Mouse (Mus musculus) heart, adult 2 months (tissue): ENCODE data around the gene Pex7. TPM values are rescaled to one million over a fixed set of nuclear protein-coding genes. Genes with fewer than 3 reads are reported as not detected.
A peak's percentile ranks its signal among the peaks of the same experiment; 100 is the strongest.
"Not testable (repeated sequence)": the region's sequence is repeated elsewhere in the genome, so short reads cannot be mapped to it uniquely, and the experiment has no call there.

Source experiments
- DNase-seq, 2 experiments: peaks; one replicate each; pipeline ENCODE4 v3.0.0; 2021
- H3K27ac ChIP-seq: fragments of 200-600 bp; 2 replicates; pipeline ENCODE4 v1.8.1; 2022
- H3K27me3 ChIP-seq: fragments of 200-500 bp; 2 replicates; pipeline ENCODE4 v1.6.1; 2012; ENCODE audit warnings: mild to moderate bottlenecking, low read length, inconsistent platforms, mixed read lengths; ENCODE audit not compliant: control insufficient read depth, insufficient read depth
- H3K36me3 ChIP-seq: fragments of 200-500 bp; 2 replicates; pipeline ENCODE4 v1.6.1; 2012; ENCODE audit warnings: low read length, inconsistent platforms; ENCODE audit not compliant: control insufficient read depth, insufficient read depth
- H3K4me1 ChIP-seq: fragments of 200-500 bp; 2 replicates; pipeline ENCODE4 v1.6.1; 2011; ENCODE audit warnings: low read length; ENCODE audit not compliant: control insufficient read depth, insufficient read depth
- H3K4me3 ChIP-seq: fragments of 200-600 bp; 2 replicates; pipeline ENCODE4 v1.8.1; 2022
- H3K79me2 ChIP-seq: fragments of 200-500 bp; replicated peaks from 2 replicates; pipeline ENCODE4 v1.6.1; 2012; ENCODE audit warnings: mild to moderate bottlenecking, inconsistent platforms, low read length, moderate library complexity, mixed read lengths; ENCODE audit not compliant: control insufficient read depth, insufficient read depth
- H3K9ac ChIP-seq: fragments of 200-500 bp; 2 replicates; pipeline ENCODE4 v1.6.1; 2012; ENCODE audit warnings: low read depth, mild to moderate bottlenecking, control low read depth, inconsistent platforms, low read length, mixed read lengths
- CTCF ChIP-seq: fragments of 200-600 bp; IDR thresholded peaks from 2 replicates; pipeline ENCODE4 v1.8.1; 2022; ENCODE audit warnings: antibody characterized with exemption, mild to moderate bottlenecking, moderate library complexity
- EP300 ChIP-seq: fragments of 200-500 bp; IDR thresholded peaks from 2 replicates; pipeline ENCODE4 v1.6.1; 2011; ENCODE audit warnings: low read depth, low read length, control low read depth; ENCODE audit not compliant: insufficient read depth
- POLR2A ChIP-seq: fragments of 200-500 bp; IDR thresholded peaks from 2 replicates; pipeline ENCODE4 v1.6.1; 2011; ENCODE audit warnings: mild to moderate bottlenecking, low read depth, low read length, control low read depth; ENCODE audit not compliant: insufficient read depth
- WGBS: fragments of 180-500 bp; shearing (Covaris S2); methylation state at CpG from one replicate; pipeline ENCODE4 v1.1.7; 2018; 5-methylcytosine and 5-hydroxymethylcytosine counted together
- intact Hi-C: fragments of 180-260 bp; cut with DNase I; formaldehyde crosslinking; loops from one replicate; pipeline ENCODE4 v1.15.1; 2025
- polyA plus RNA-seq: library from polyadenylated mRNA; depleted of rRNA; stranded (reverse); fragments of >200 nt; gene quantifications from 2 replicates; pipeline ENCODE4 v1.2.3, GENCODE M21; 2012
- total RNA-seq, 2 experiments: library from RNA; stranded (reverse); gene quantifications; 2 replicates each; pipeline ENCODE4 v1.2.3; 2021

Pex7 gene
- total and polyA plus RNA-seq, 3 experiments, result 32.5 to 37.6 (median 32.8) TPM

DNA sequence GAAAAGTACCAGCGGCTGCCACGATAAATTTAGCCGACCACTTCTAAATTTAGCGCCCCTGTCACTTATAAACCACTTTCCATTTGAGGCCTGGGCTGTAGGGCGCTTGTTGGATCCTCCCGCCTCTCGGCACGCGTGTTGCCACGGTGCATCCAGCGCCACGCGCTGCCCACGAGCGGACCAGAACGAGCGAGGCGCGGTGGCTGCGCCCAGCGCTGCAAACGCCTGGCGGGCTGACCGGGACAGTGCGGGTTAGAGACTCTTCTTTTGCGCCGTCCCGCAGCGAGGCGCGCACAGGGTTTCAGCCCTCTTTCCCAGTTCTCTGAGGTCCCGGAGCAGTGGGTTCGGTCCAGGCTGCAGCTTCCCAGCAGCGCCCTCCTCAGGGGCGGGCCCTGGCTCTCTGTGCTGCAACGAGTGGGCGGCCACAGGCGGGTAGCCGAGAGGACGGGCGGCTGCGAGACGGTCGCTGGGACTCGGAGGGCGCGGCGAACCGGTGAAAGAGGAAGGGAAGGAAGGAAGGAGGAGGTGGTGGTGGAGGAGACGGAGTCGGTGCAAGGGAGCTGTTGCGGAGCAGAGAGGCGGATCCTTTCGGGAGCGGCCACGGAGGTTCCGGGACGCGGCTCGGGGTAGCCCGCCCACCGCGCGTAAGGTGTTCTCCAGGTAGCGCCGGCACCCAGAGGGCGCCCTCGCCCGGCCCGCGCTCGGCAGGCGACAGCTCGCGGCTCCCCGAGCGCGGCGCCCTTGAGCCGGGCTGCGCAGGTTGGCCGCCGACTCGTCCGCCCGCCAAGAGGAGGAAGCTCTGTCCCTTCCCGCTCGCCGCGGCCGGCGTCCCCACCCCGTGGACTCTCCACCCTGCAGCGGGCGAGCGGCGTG is 26.3 kb upstream of the Pex7 start:
- Histone ChIP-seq H3K79me2 (0 out of 2 replicates have a peak, but pooled peaks cover 2% of the 10 kb centered on the region), H3K4me3 (peak overlapping the region; percentile 72), H3K27ac (peak overlapping the region; percentile 91), H3K4me1 (peaks cover 9% of the 10 kb centered on the region), H3K9ac (peak overlapping the region; percentile 99), H3K36me3 (peaks cover 8% of the 10 kb centered on the region; the same call in 1 of the 2 replicates), H3K27me3 (no peaks in the 10 kb centered on the region)
- peak; percentile 90 to 94 for DNase-seq
- TF ChIP-seq POLR2A, result peak; percentile 44
- TF ChIP-seq CTCF, result peak; percentile 78
- TF ChIP-seq EP300, result no peak
- WGBS, result under 1% methylated on average over 97 of the region's 97 CpGs
- intact Hi-C loops, result loop anchor here (1.0 to 2.0 kb wide), 5 partner anchors 23 to 190 kb away; partner anchors contain the start of gene Pex7

DNA sequence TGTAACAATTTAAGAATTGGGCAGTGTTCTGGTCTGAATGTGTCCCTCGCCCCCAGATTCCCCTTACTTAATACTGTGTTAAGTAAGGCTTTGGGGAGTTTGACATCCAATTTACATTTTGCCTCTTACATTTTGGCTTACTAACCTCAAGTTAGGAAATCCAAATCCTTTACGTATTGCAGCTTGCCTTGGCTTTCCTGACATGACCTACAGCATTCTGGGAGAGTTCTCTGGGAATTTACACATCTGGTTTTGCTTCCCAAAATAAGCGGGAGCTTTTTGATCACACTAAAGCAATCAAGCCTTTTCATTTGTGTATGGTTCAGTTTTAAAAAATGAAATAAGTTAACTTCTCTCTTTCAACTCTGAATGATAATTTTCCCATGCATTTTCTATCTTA is 25.5 kb upstream of the Pex7 start:
- Histone ChIP-seq H3K9ac (no peak overlapping the region), H3K4me1 (peaks cover 7% of the 10 kb centered on the region), H3K36me3 (peaks cover 5% of the 10 kb centered on the region; the same call in 1 of the 2 replicates), H3K4me3 (peak overlapping the region; percentile 72), H3K27ac (peak overlapping the region; percentile 91), H3K79me2 (0 out of 2 replicates have a peak, but pooled peaks cover 2% of the 10 kb centered on the region), H3K27me3 (no peaks in the 10 kb centered on the region)
- TF ChIP-seq POLR2A, result no peak
- TF ChIP-seq EP300, result no peak
- TF ChIP-seq CTCF, result no peak
- DNase-seq, result no peak
- intact Hi-C loops, result loop anchor here (1.0 kb wide), 1 partner anchor 190 kb away; no protein-coding TSS in a partner anchor
- WGBS, result 44% methylated on average over 3 of the region's 3 CpGs

DNA sequence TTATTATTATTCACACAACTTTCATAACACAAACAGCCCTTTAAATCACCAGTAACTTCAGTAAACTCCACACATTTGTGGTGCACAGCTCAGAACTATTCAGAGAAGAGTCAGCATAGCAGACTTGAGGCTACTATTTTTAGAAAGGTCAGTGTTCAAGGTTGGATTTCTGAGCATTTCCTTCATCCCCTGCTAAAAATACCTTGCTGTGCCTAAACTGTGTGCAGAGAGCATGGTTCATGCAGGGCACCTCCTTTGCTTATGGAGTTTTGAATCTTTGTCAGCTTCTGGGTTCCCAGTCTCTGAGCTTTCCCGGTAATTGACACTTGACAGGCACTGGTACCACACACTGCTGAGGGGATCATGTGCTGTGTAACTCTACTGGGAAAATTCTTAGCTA is 20.7 kb upstream of the Pex7 start:
- no peak for DNase-seq
- WGBS, result 58% methylated on average over 1 of the region's 1 CpGs
- H3K79me2 ChIP-seq, result no peaks in the 10 kb centered on the region
- intact Hi-C loops, result no loop called here
- no peaks in the 10 kb centered on the region for H3K27me3 ChIP-seq
- H3K9ac ChIP-seq, result no peak overlapping the region
- TF ChIP-seq POLR2A, result no peak
- TF ChIP-seq CTCF, result no peak
- no peak for TF ChIP-seq EP300
- peaks cover 1% of the 10 kb centered on the region; the same call in 1 of the 2 replicates for H3K4me1 ChIP-seq
- H3K4me3 ChIP-seq, result no peak overlapping the region
- H3K36me3 ChIP-seq, result no peaks in the 10 kb centered on the region; the same call in 1 of the 2 replicates
- peak overlapping the region; percentile 68 for H3K27ac ChIP-seq

DNA sequence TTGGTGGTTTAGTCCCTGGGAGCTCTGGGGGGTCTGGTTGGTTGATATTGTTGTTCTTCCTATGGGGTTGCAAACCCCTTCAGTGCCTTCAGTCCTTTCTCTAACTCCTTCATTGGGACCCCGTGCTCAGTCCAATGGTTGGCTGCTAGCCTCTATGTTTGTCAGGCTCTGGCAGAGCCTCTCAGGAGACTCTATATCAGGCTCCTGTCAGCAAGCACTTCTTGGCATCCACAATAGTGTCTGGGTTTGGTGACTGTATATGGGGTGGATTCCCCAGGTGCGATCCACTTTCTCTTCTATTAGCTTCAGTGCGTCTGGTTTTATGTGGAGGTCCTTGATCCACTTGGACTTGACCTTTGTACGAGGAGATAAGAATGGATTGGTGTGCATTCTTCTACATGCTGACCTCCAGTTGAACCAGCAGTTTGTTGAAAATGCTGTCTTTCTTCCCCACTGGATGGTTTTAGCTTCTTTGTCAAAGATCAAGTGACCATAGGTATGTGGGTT is 19.0 kb upstream of the Pex7 start:
- H3K36me3 ChIP-seq, H3K9ac ChIP-seq, H3K4me1 ChIP-seq, DNase-seq, H3K27me3 ChIP-seq, H3K4me3 ChIP-seq, H3K79me2 ChIP-seq, intact Hi-C loops: not testable (repeated sequence)
- WGBS, result 58% methylated on average over 4 of the region's 4 CpGs
- H3K27ac ChIP-seq, result peak overlapping the region; percentile 38

DNA sequence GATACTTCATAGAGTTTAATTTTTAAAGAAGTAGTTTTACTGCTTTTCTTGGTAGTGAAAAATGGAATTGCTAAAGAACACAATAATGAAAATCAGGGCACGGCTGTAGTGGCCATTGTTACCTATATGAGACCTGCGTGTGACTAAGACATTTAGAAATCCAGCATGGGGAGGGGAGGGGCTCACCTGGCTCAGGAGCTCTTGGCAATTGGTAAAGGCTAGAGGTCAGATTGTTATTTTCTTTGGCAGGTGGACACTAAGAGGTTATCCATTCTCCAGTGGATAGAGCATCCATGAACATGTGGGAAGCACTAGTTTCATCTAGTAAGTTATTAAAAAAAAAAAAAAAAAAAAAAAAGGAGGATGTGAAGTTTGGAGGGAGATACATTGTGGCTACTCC is 16.8 kb upstream of the Pex7 start:
- TF ChIP-seq POLR2A (no peak), CTCF (no peak), EP300 (no peak)
- Histone ChIP-seq H3K27ac (no peak overlapping the region), H3K27me3 (no peaks in the 10 kb centered on the region), H3K9ac (no peak overlapping the region), H3K36me3 (no peaks in the 10 kb centered on the region; the same call in 1 of the 2 replicates), H3K4me1 (peaks cover 1% of the 10 kb centered on the region; the same call in 1 of the 2 replicates), H3K79me2 (no peaks in the 10 kb centered on the region), H3K4me3 (no peak overlapping the region)
- WGBS, result 86% methylated on average over 2 of the region's 2 CpGs
- intact Hi-C loops, result no loop called here
- no peak for DNase-seq

DNA sequence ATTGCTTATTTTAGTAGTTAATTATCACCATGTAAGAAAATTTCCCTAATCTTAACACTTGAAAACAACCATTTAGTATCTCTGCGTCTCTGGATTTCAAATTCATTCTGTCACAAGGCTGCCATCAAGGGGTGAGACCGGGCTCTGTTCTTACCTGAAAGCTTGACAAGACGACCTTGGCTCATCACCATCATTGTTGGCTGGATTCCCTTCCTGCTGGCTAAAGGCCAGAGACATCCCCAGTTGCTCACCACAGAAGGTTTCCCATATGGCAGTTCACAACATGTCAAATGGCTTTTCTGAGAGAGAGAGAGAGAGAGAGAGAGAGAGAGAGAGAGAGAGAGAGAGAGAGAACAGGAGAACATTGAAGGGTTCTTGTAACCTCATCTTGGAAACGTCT is 14.9 kb upstream of the Pex7 start:
- no peak for TF ChIP-seq POLR2A
- no peak for TF ChIP-seq CTCF
- no peak for TF ChIP-seq EP300
- WGBS, result 42% methylated on average over 4 of the region's 4 CpGs
- no peak for DNase-seq
- intact Hi-C loops, result no loop called here
- H3K27ac ChIP-seq, result no peak overlapping the region
- H3K9ac ChIP-seq, result no peak overlapping the region
- H3K27me3 ChIP-seq, result no peaks in the 10 kb centered on the region
- H3K4me1 ChIP-seq, result no peaks in the 10 kb centered on the region
- no peaks in the 10 kb centered on the region for H3K36me3 ChIP-seq
- no peaks in the 10 kb centered on the region for H3K79me2 ChIP-seq
- H3K4me3 ChIP-seq, result no peak overlapping the region
